Mouse (Mus musculus): Measurements from ENCODE around the gene Sytl3. TPM values are rescaled to one million over a fixed set of nuclear protein-coding genes. Genes with fewer than 3 reads are reported as not detected.

Sytl3 gene
- polyA plus RNA-seq, 1 experiment from 2014 or later, result 0.30 TPM

GRCm38 (mm10) chr17:6733322-6733875 is 74.5 kb downstream of the Sytl3 start:
- WGBS, result 89% methylated on average over 10 of the region's 10 CpGs

GRCm38 (mm10) chr17:6734746-6735441 is 76.0 kb downstream of the Sytl3 start:
- H3K36me3 ChIP-seq (ENCODE audit: control insufficient read depth, insufficient read depth, low read length), result peaks cover 29% of the 10 kb centered on the region
- no peak for ATAC-seq (ENCODE audit: insufficient number of reproducible peaks, insufficient read depth, low FRiP score, low read depth)
- no peak overlapping the region for H3K4me2 ChIP-seq (ENCODE audit: low read length)
- H3K9me3 ChIP-seq (ENCODE audit: control insufficient read depth, low read length), result no peaks in the 10 kb centered on the region
- H3K9ac ChIP-seq (ENCODE audit: low read length), result no peak overlapping the region
- H3K27me3 ChIP-seq (ENCODE audit: control insufficient read depth, insufficient read depth, low read length), result no peaks in the 10 kb centered on the region
- WGBS, result 78% methylated on average over 12 of the region's 12 CpGs
- no peak overlapping the region for H3K27ac ChIP-seq (replicated peaks in 1 of 2; ENCODE audit: control insufficient read depth in 1 of 2, insufficient read depth in 1 of 2, low read depth in 2 of 2, low read length in 2 of 2)
- peaks cover 6% of the 10 kb centered on the region in 2 experiments; a peak in 2 of 4 replicates for H3K4me1 ChIP-seq (ENCODE audit: control insufficient read depth in 2 of 2, insufficient read depth in 2 of 2, low read length in 2 of 2)
- no peak overlapping the region for H3K4me3 ChIP-seq (ENCODE audit: control insufficient read depth in 1 of 2, insufficient read depth in 1 of 2, low read depth in 1 of 2, low read length in 2 of 2)

More at GRCm38 (mm10) chr17:6733322-6733875, 74.5 kb downstream of the Sytl3 start:
- Histone ChIP-seq H3K27ac (replicated peaks in 1 of 2; ENCODE audit: control insufficient read depth in 1 of 2, insufficient read depth in 1 of 2, low read depth in 2 of 2, low read length in 2 of 2) (no peak overlapping the region), H3K4me3 (ENCODE audit: control insufficient read depth in 1 of 2, insufficient read depth in 1 of 2, low read depth in 1 of 2, low read length in 2 of 2) (no peak overlapping the region), H3K4me1 (ENCODE audit: control insufficient read depth in 2 of 2, insufficient read depth in 2 of 2, low read length in 2 of 2) (peaks cover 6% of the 10 kb centered on the region in 2 experiments; a peak in 2 of 4 replicates), H3K4me2 (ENCODE audit: low read length) (no peak overlapping the region), H3K9me3 (ENCODE audit: control insufficient read depth, low read length) (no peaks in the 10 kb centered on the region), H3K27me3 (ENCODE audit: control insufficient read depth, insufficient read depth, low read length) (no peaks in the 10 kb centered on the region), H3K36me3 (ENCODE audit: control insufficient read depth, insufficient read depth, low read length) (peaks cover 14% of the 10 kb centered on the region), H3K9ac (ENCODE audit: low read length) (no peak overlapping the region)
- ATAC-seq (ENCODE audit: insufficient number of reproducible peaks, insufficient read depth, low FRiP score, low read depth), result no peak

GRCm38 (mm10) chr17:6736306-6737272 is 77.7 kb downstream of the Sytl3 start:
- no peak overlapping the region for H3K27ac ChIP-seq (replicated peaks in 1 of 2; ENCODE audit: control insufficient read depth in 1 of 2, insufficient read depth in 1 of 2, low read depth in 2 of 2, low read length in 2 of 2)
- peaks cover 46% of the 10 kb centered on the region for H3K36me3 ChIP-seq (ENCODE audit: control insufficient read depth, insufficient read depth, low read length)
- no peak overlapping the region for H3K4me2 ChIP-seq (ENCODE audit: low read length)
- no peak overlapping the region for H3K4me3 ChIP-seq (ENCODE audit: control insufficient read depth in 1 of 2, insufficient read depth in 1 of 2, low read depth in 1 of 2, low read length in 2 of 2)
- H3K4me1 ChIP-seq (ENCODE audit: control insufficient read depth in 2 of 2, insufficient read depth in 2 of 2, low read length in 2 of 2), result peaks cover 7 to 10% of the 10 kb centered on the region in 2 experiments; a peak in 3 of 4 replicates
- no peaks in the 10 kb centered on the region for H3K27me3 ChIP-seq (ENCODE audit: control insufficient read depth, insufficient read depth, low read length)
- ATAC-seq (ENCODE audit: insufficient number of reproducible peaks, insufficient read depth, low FRiP score, low read depth), result no peak
- whole genome bisulfite sequencing, result 57% methylated on average over 15 of the region's 15 CpGs
- H3K9me3 ChIP-seq (ENCODE audit: control insufficient read depth, low read length), result no peaks in the 10 kb centered on the region
- no peak overlapping the region for H3K9ac ChIP-seq (ENCODE audit: low read length)

- WGBS, result 83% methylated on average over 12 of the region's 12 CpGs
These were observed 78.5 kb downstream of the Sytl3 start for GRCm38 (mm10) chr17:6737273-6737997.

GRCm38 (mm10) chr17:6738836-6739235 is 79.9 kb downstream of the Sytl3 start:
- peaks cover 59% of the 10 kb centered on the region for H3K36me3 ChIP-seq (ENCODE audit: control insufficient read depth, insufficient read depth, low read length)
- H3K4me1 ChIP-seq (ENCODE audit: control insufficient read depth in 2 of 2, insufficient read depth in 2 of 2, low read length in 2 of 2), result peaks cover 27 to 32% of the 10 kb centered on the region in 2 experiments
- no peaks in the 10 kb centered on the region for H3K9me3 ChIP-seq (ENCODE audit: control insufficient read depth, low read length)
- H3K27ac ChIP-seq (replicated peaks in 1 of 2; ENCODE audit: control insufficient read depth in 1 of 2, insufficient read depth in 1 of 2, low read depth in 2 of 2, low read length in 2 of 2), result no peak overlapping the region
- ATAC-seq (ENCODE audit: insufficient number of reproducible peaks, insufficient read depth, low FRiP score, low read depth), result no peak
- no peaks in the 10 kb centered on the region for H3K27me3 ChIP-seq (ENCODE audit: control insufficient read depth, insufficient read depth, low read length)
- H3K4me3 ChIP-seq (ENCODE audit: control insufficient read depth in 1 of 2, insufficient read depth in 1 of 2, low read depth in 1 of 2, low read length in 2 of 2), result no peak overlapping the region
- no peak overlapping the region for H3K9ac ChIP-seq (ENCODE audit: low read length)
- 90% methylated on average over 7 of the region's 7 CpGs for WGBS
- H3K4me2 ChIP-seq (ENCODE audit: low read length), result no peak overlapping the region

More at GRCm38 (mm10) chr17:6737273-6737997, 78.5 kb downstream of the Sytl3 start:
- ATAC-seq (ENCODE audit: insufficient number of reproducible peaks, insufficient read depth, low FRiP score, low read depth), result no peak
- Histone ChIP-seq H3K36me3 (ENCODE audit: control insufficient read depth, insufficient read depth, low read length) (peaks cover 54% of the 10 kb centered on the region), H3K9ac (ENCODE audit: low read length) (no peak overlapping the region), H3K4me1 (ENCODE audit: control insufficient read depth in 2 of 2, insufficient read depth in 2 of 2, low read length in 2 of 2) (peaks cover 15 to 18% of the 10 kb centered on the region in 2 experiments), H3K4me2 (ENCODE audit: low read length) (no peak overlapping the region), H3K4me3 (ENCODE audit: control insufficient read depth in 1 of 2, insufficient read depth in 1 of 2, low read depth in 1 of 2, low read length in 2 of 2) (no peak overlapping the region), H3K9me3 (ENCODE audit: control insufficient read depth, low read length) (no peaks in the 10 kb centered on the region), H3K27me3 (ENCODE audit: control insufficient read depth, insufficient read depth, low read length) (no peaks in the 10 kb centered on the region), H3K27ac (replicated peaks in 1 of 2; ENCODE audit: control insufficient read depth in 1 of 2, insufficient read depth in 1 of 2, low read depth in 2 of 2, low read length in 2 of 2) (no peak overlapping the region)

- no peaks in the 10 kb centered on the region for H3K9me3 ChIP-seq (ENCODE audit: control insufficient read depth, low read length)
- H3K36me3 ChIP-seq (ENCODE audit: control insufficient read depth, insufficient read depth, low read length), result peaks cover 64% of the 10 kb centered on the region
- WGBS, result 77% methylated on average over 13 of the region's 13 CpGs
- H3K27me3 ChIP-seq (ENCODE audit: control insufficient read depth, insufficient read depth, low read length), result no peaks in the 10 kb centered on the region
- H3K27ac ChIP-seq (replicated peaks in 1 of 2; ENCODE audit: control insufficient read depth in 1 of 2, insufficient read depth in 1 of 2, low read depth in 2 of 2, low read length in 2 of 2), result no peak overlapping the region
- H3K4me3 ChIP-seq (ENCODE audit: control insufficient read depth in 1 of 2, insufficient read depth in 1 of 2, low read depth in 1 of 2, low read length in 2 of 2), result no peak overlapping the region
- H3K4me1 ChIP-seq (ENCODE audit: control insufficient read depth in 2 of 2, insufficient read depth in 2 of 2, low read length in 2 of 2), result peaks cover 29 to 33% of the 10 kb centered on the region in 2 experiments
- ATAC-seq (ENCODE audit: insufficient number of reproducible peaks, insufficient read depth, low FRiP score, low read depth), result no peak
- no peak overlapping the region for H3K9ac ChIP-seq (ENCODE audit: low read length)
- no peak overlapping the region for H3K4me2 ChIP-seq (ENCODE audit: low read length)
These were observed 80.4 kb downstream of the Sytl3 start for GRCm38 (mm10) chr17:6739266-6739665.

GRCm38 (mm10) chr17:6739756-6740155 is 80.9 kb downstream of the Sytl3 start:
- H3K27me3 ChIP-seq (ENCODE audit: control insufficient read depth, insufficient read depth, low read length), result no peaks in the 10 kb centered on the region
- WGBS, result 87% methylated on average over 15 of the region's 15 CpGs
- H3K27ac ChIP-seq (replicated peaks in 1 of 2; ENCODE audit: control insufficient read depth in 1 of 2, insufficient read depth in 1 of 2, low read depth in 2 of 2, low read length in 2 of 2), result no peak overlapping the region
- H3K4me3 ChIP-seq (ENCODE audit: control insufficient read depth in 1 of 2, insufficient read depth in 1 of 2, low read depth in 1 of 2, low read length in 2 of 2), result no peak overlapping the region
- no peak overlapping the region for H3K4me2 ChIP-seq (ENCODE audit: low read length)
- peaks cover 26 to 34% of the 10 kb centered on the region in 2 experiments for H3K4me1 ChIP-seq (ENCODE audit: control insufficient read depth in 2 of 2, insufficient read depth in 2 of 2, low read length in 2 of 2)
- no peak overlapping the region for H3K9ac ChIP-seq (ENCODE audit: low read length)
- H3K9me3 ChIP-seq (ENCODE audit: control insufficient read depth, low read length), result no peaks in the 10 kb centered on the region
- no peak for ATAC-seq (ENCODE audit: insufficient number of reproducible peaks, insufficient read depth, low FRiP score, low read depth)
- H3K36me3 ChIP-seq (ENCODE audit: control insufficient read depth, insufficient read depth, low read length), result peaks cover 68% of the 10 kb centered on the region
